Mouse (Mus musculus) C2C12 (cell line): ENCODE results near the gene Zswim2.

Experiments
- CTCF ChIP-seq: IDR thresholded peaks from one replicate; pipeline ENCODE4 v1.5.1; 2011; ENCODE audit not compliant: control insufficient read depth, insufficient read depth, insufficient read length
- MAX ChIP-seq: IDR thresholded peaks from one replicate; pipeline ENCODE4 v1.6.1; 2011; ENCODE audit warnings: mild to moderate bottlenecking, control low read depth
- MYOD1 ChIP-seq: IDR thresholded peaks from one replicate; pipeline ENCODE4 v1.6.1; 2011; ENCODE audit warnings: low read depth; ENCODE audit not compliant: control insufficient read depth, insufficient read length

DNA sequence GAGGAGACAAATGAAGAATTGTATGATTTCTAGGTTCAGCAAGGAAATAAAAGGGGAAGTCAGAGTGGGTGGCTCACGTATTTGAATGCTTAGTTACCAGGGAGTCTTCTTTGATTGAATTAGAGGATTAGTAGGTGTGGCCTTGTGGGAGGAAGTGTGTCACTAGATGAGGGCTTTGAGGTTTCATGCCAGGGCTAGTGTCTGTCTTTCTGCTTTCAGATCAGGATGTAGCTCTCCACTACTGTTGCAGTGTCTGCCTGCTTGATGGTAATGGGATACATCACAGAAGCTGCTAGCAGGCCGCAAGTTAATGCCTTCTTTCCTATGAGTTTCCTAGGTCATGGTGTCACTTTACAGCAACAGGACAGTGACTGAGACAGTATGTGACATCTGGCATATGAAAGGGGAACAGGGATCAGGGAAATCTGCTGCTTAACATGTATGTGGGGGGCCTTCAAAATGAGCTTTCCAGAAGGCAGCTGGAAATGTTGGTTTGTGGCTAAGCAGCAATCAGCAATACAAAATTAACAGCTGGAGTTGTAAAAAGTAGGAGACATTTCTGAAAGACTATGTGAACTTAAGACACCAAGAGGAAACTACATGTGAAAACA, 11.4 kb downstream of the Zswim2 start:
- TF ChIP-seq CTCF = no peak
- no peak for TF ChIP-seq MAX
- TF ChIP-seq MYOD1 = no peak
